Comparison of ENCODE assay signal across 8 mouse cellular contexts in genomic region chr10:83004389-83004788, GRCm38 (mm10). TPM values are rescaled to one million over a fixed set of nuclear protein-coding genes. Genes with fewer than 3 reads are reported as not detected.
DNase-seq lines count a peak whose midpoint lies in the region; ATAC-seq and TF ChIP-seq lines count a peak whose summit lies in the region.
"Had no signal": no experiment of that assay in that cellular context is flagged by ENCODE, and none has a peak within 500 bp of the region (broad histone marks: within the 10 kb centered on the region; RNA-seq: fewer than 3 reads in every experiment).

No protein-coding gene starts in this region.

- peaks cover 15% of the 10 kb centered on the region for H3K9me3 ChIP-seq in CH12.LX (replicated peaks; ENCODE audit: low read length)
- H3K9me3 ChIP-seq in heart, embryonic 12.5 days (replicated peaks), result peaks cover 6% of the 10 kb centered on the region
- no peaks in the 10 kb centered on the region for H3K9me3 ChIP-seq in midbrain, embryonic 14.5 days (ENCODE audit: control insufficient read depth, low read length)

- no peak overlapping the region for H3K4me3 ChIP-seq in CH12.LX (replicated peaks in 1 of 3; ENCODE audit: low read depth in 2 of 3, low read length in 2 of 3, poor library complexity in 1 of 3)
- H3K4me3 ChIP-seq in heart, embryonic 12.5 days, result no peak overlapping the region
- H3K4me3 ChIP-seq in midbrain, embryonic 14.5 days (replicated peaks; ENCODE audit: low read depth, low read length), result no peak overlapping the region
- H3K4me3 ChIP-seq: embryonic facial prominence, embryonic 12.5 days had no signal

- 0 out of 2 replicates have a peak overlapping the region, but pooled peaks have one; percentile 22 for H3K4me2 ChIP-seq in CH12.LX (ENCODE audit: insufficient read depth, low read depth, poor library complexity, severe bottlenecking)
- H3K4me2 ChIP-seq in heart, embryonic 12.5 days, result peak overlapping the region; percentile 39
- H3K4me2 ChIP-seq in midbrain, embryonic 14.5 days (ENCODE audit: low read length), result no peak overlapping the region
- H3K4me2 ChIP-seq: embryonic facial prominence, embryonic 12.5 days had no signal

- TF ChIP-seq POLR2A in CH12.LX (IDR thresholded peaks at IDR 0.05; ENCODE audit: low read depth, low read length), result no peak

- 14% methylated on average over 9 of the region's 9 CpGs for WGBS in heart, embryonic 12.5 days
- 91% methylated on average over 9 of the region's 9 CpGs for WGBS in midbrain, embryonic 14.5 days

- no peak overlapping the region for H3K27ac ChIP-seq in CH12.LX (ENCODE audit: insufficient read depth, low read depth)
- 0 out of 2 replicates have a peak overlapping the region, but pooled peaks have one; percentile 49 for H3K27ac ChIP-seq in heart, embryonic 12.5 days (ENCODE audit: poor library complexity, severe bottlenecking)
- H3K27ac ChIP-seq in midbrain, embryonic 14.5 days (replicated peaks; ENCODE audit: low read depth, low read length), result no peak overlapping the region
- H3K27ac ChIP-seq: embryonic facial prominence, embryonic 12.5 days had no signal

- no peaks in the 10 kb centered on the region for H3K79me2 ChIP-seq in CH12.LX (replicated peaks; ENCODE audit: control insufficient read depth, extremely low read depth, insufficient read depth, poor library complexity, severe bottlenecking)

- H3K27me3 ChIP-seq in CH12.LX (replicated peaks), result no peaks in the 10 kb centered on the region
- peaks cover 13% of the 10 kb centered on the region for H3K27me3 ChIP-seq in heart, embryonic 12.5 days (replicated peaks)
- no peaks in the 10 kb centered on the region for H3K27me3 ChIP-seq in midbrain, embryonic 14.5 days (ENCODE audit: control insufficient read depth, insufficient read depth, low read length)
- H3K27me3 ChIP-seq: embryonic facial prominence, embryonic 12.5 days had no signal

- peaks cover 25 to 43% of the 10 kb centered on the region in 2 experiments for H3K4me1 ChIP-seq in CH12.LX (ENCODE audit: control insufficient read depth in 1 of 2, insufficient read depth in 2 of 2)
- peaks cover 47% of the 10 kb centered on the region for H3K4me1 ChIP-seq in heart, embryonic 12.5 days (replicated peaks)
- no peaks in the 10 kb centered on the region for H3K4me1 ChIP-seq in midbrain, embryonic 14.5 days (ENCODE audit: control insufficient read depth, insufficient read depth, low read length)

- no peak for DNase-seq in CH12.LX (ENCODE audit: extremely low read depth)
- peak; percentile 53 for DNase-seq in adrenal gland, adult 8-10 months
- peak; percentile 54 to 55 for DNase-seq in layer of hippocampus, postnatal 10 days (ENCODE audit: low spot score in 2 of 2)
- DNase-seq in lung, postnatal 4 days, result peak; percentile 58 to 73
- DNase-seq in thymus, postnatal 4 days, result peak; percentile 67
- DNase-seq in midbrain, embryonic 14.5 days, result no peak

- in situ Hi-C loops in CH12.LX (cut with MboI; ENCODE audit: low pct_ligation_motif_present, low pct_unique_long_range_greater_than_20kb, low sequenced_read_pairs), result no loop called here

- TF ChIP-seq CTCF in CH12.LX (conservative IDR thresholded peaks at IDR 0.05 in 1 of 2, IDR thresholded peaks at IDR 0.05 in 1 of 2; ENCODE audit: low read depth in 2 of 2, low read length in 2 of 2), result no peak

- H3K9ac ChIP-seq in CH12.LX (ENCODE audit: insufficient read depth, low read depth), result no peak overlapping the region
- H3K9ac ChIP-seq in heart, embryonic 12.5 days, result no peak overlapping the region
- H3K9ac ChIP-seq in midbrain, embryonic 14.5 days (replicated peaks; ENCODE audit: low read length), result no peak overlapping the region
- H3K9ac ChIP-seq: embryonic facial prominence, embryonic 12.5 days had no signal

- TF ChIP-seq EP300 in CH12.LX (IDR thresholded peaks at IDR 0.05; ENCODE audit: low read length), result no peak

- no peak for TF ChIP-seq RAD21 in CH12.LX (IDR thresholded peaks at IDR 0.05; ENCODE audit: low read depth, low read length)

- H3K36me3 ChIP-seq in CH12.LX (replicated peaks in 1 of 2; ENCODE audit: control insufficient read depth in 1 of 2, insufficient read depth in 1 of 2, low read length in 1 of 2), result peaks cover 0 to 11% of the 10 kb centered on the region in 2 experiments
- H3K36me3 ChIP-seq in heart, embryonic 12.5 days, result 0 out of 2 replicates have a peak, but pooled peaks cover 3% of the 10 kb centered on the region
- no peaks in the 10 kb centered on the region for H3K36me3 ChIP-seq in midbrain, embryonic 14.5 days (ENCODE audit: control insufficient read depth, insufficient read depth, low read length)

- ATAC-seq in heart, embryonic 12.5 days (ENCODE audit: insufficient number of reproducible peaks, low FRiP score), result peak; percentile 43; the same call in 1 of the 2 replicates
- no peak for ATAC-seq in midbrain, embryonic 14.5 days (ENCODE audit: low FRiP score, low TSS enrichment)

- dilution Hi-C loops in CH12.LX (cut with MboI; ENCODE audit: extremely low pct_ligation_motif_present, extremely low pct_unique_long_range_greater_than_20kb, low sequenced_read_pairs), result no loop called here

TF ChIP-seq in CH12.LX, 34 proteins besides CTCF, POLR2A, EP300 and RAD21:
- TF ChIP-seq CHD2 (IDR thresholded peaks at IDR 0.05; ENCODE audit: low read length) (no peak), BHLHE40 (IDR thresholded peaks at IDR 0.05; ENCODE audit: low read depth, low read length) (no peak), TCF12 (IDR thresholded peaks at IDR 0.05; ENCODE audit: low read depth, low read length) (no peak), USF2 (conservative IDR thresholded peaks at IDR 0.05; ENCODE audit: low read depth, low read length) (no peak), MYC (IDR thresholded peaks at IDR 0.05; ENCODE audit: low read depth, low read length) (no peak)

RNA-seq across cellular contexts. Expression of gene Chst11, which starts 19.1 kb away (rescaled TPM):
- 3.6 TPM in 2 replicates for total RNA-seq in CH12.LX (2012; rRNA removed)
- 5.2 and 5.3 TPM in 2 replicates for total RNA-seq in CH12.LX (2014; rRNA removed)
- 3.5 and 4.5 TPM in 2 replicates for polyA plus RNA-seq in CH12.LX (2012; ENCODE audit: insufficient read length, low read depth)
- 10 to 100 TPM; 42.6 to 79.6 (median 61.1) TPM for total RNA-seq in adrenal gland, adult 8-10 months (2022)
- 3.5 and 4.1 TPM in 2 replicates for polyA plus RNA-seq in heart, embryonic 12.5 days (2016; fragmentation: Nextera tagmentation; extraction: Ambion mirVana)
- 10 to 100 TPM; 51.2 to 56.1 TPM for total RNA-seq in layer of hippocampus, postnatal 10 days (2021)
- 4.5 and 5.2 TPM in 2 replicates for polyA plus RNA-seq in midbrain, embryonic 14.5 days (2014; fragmentation: Nextera tagmentation; extraction: Ambion mirVana)

Comparison
In these comparisons a context has a peak if more than half of its experiments do, and no peak if none do; other contexts are left out.
1. DNase-seq: peak in adrenal gland, adult 8-10 months (single experiment), layer of hippocampus, postnatal 10 days (2 of 2), lung, postnatal 4 days (2 of 2) and thymus, postnatal 4 days (single experiment); none in CH12.LX (single experiment) and midbrain, embryonic 14.5 days (single experiment).
2. RNA of gene Chst11, which starts 19.1 kb away (total RNA-seq): 42.6 to 79.6 TPM in adrenal gland, adult 8-10 months and 51.2 to 56.1 TPM in layer of hippocampus, postnatal 10 days; 3.6 to 5.3 TPM in CH12.LX; every median in the first group is over 4 times any median in the second.